9 mouse cellular contexts compared by ENCODE assay signal in the genomic region with DNA sequence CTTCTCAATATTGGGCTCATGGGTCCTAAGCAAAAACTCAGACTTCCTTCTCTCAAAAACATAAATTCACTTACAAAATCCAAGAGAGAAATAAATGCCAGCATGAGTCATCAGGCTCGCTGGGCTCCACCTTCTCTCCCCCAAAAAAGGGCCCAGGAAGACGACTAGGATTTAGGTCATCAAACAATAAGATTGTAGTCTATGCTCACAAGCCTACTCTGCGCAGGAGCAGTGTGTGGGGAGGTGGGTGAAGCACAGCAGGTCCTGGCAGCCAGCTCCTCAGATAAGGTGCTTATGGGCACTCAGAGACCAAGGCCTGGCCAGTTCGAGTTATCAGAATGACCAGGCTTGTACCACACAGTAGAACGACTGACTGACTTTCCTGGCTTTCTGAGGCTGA. TPM values are rescaled to one million over a fixed set of nuclear protein-coding genes. Genes with fewer than 3 reads are reported as not detected.
DNase-seq lines count a peak whose midpoint lies in the region; ATAC-seq and TF ChIP-seq lines count a peak whose summit lies in the region.
"Had no signal": no experiment of that assay in that cellular context is flagged by ENCODE, and none has a peak within 500 bp of the region (broad histone marks: within the 10 kb centered on the region; RNA-seq: fewer than 3 reads in every experiment).

No protein-coding gene starts in this region.

- no peak for TF ChIP-seq CTCF in intestine, postnatal 0 days (IDR thresholded peaks at IDR 0.05; ENCODE audit: low read depth)
- TF ChIP-seq CTCF in E14TG2a.4 (conservative IDR thresholded peaks at IDR 0.05; ENCODE audit: low read length) = no peak
- TF ChIP-seq CTCF in cortical plate, adult 2 months (IDR thresholded peaks at IDR 0.05; ENCODE audit: extremely low read depth, insufficient read depth, low read length) = no peak

- H3K36me3 ChIP-seq in intestine, postnatal 0 days (ENCODE audit: control insufficient read depth, insufficient read depth) = peaks cover 45% of the 10 kb centered on the region
- H3K36me3 ChIP-seq in intestine, embryonic 15.5 days = peaks cover 22% of the 10 kb centered on the region
- peaks cover 75% of the 10 kb centered on the region for H3K36me3 ChIP-seq in E14TG2a.4 (ENCODE audit: insufficient read depth, low read length)
- peaks cover 62% of the 10 kb centered on the region for H3K36me3 ChIP-seq in liver, embryonic 13.5 days

- no peak overlapping the region for H3K4me3 ChIP-seq in intestine, postnatal 0 days (ENCODE audit: low read depth, low read length)
- H3K4me3 ChIP-seq in intestine, embryonic 15.5 days (replicated peaks) = no peak overlapping the region
- H3K4me3 ChIP-seq in E14TG2a.4 (replicated peaks; ENCODE audit: low read length) = peak overlapping the region; percentile 53
- H3K4me3 ChIP-seq in cortical plate, adult 2 months (ENCODE audit: insufficient read depth, low read length) = no peak overlapping the region
- no peak overlapping the region for H3K4me3 ChIP-seq in liver, embryonic 13.5 days (replicated peaks)

- H3K9me3 ChIP-seq in intestine, postnatal 0 days (ENCODE audit: control insufficient read depth) = no peaks in the 10 kb centered on the region
- no peaks in the 10 kb centered on the region for H3K9me3 ChIP-seq in intestine, embryonic 15.5 days
- no peaks in the 10 kb centered on the region for H3K9me3 ChIP-seq in E14TG2a.4 (ENCODE audit: low read length)
- H3K9me3 ChIP-seq in liver, embryonic 13.5 days (replicated peaks) = no peaks in the 10 kb centered on the region

- ATAC-seq in intestine, postnatal 0 days = no peak
- ATAC-seq in intestine, embryonic 15.5 days = no peak
- no peak for ATAC-seq in liver, embryonic 13.5 days (ENCODE audit: low read depth)
- ATAC-seq in inflammation-experienced regulatory T-cells, adult 6 months = no peak

- H3K9ac ChIP-seq in intestine, postnatal 0 days (ENCODE audit: low read depth, low read length) = no peak overlapping the region
- H3K9ac ChIP-seq in intestine, embryonic 15.5 days = no peak overlapping the region
- no peak overlapping the region for H3K9ac ChIP-seq in liver, embryonic 13.5 days

- DNase-seq in liver, embryonic 13.5 days = no peak
- DNase-seq in spleen, postnatal 10 days (ENCODE audit: low spot score in 2 of 2) = no peak
- no peak for DNase-seq in B cell, adult 2 months
- DNase-seq: lung, postnatal 4 days had no signal

- 53% methylated on average over 5 of the region's 5 CpGs for WGBS in intestine, postnatal 0 days
- 74% methylated on average over 5 of the region's 5 CpGs for WGBS in intestine, embryonic 15.5 days
- 32% methylated on average over 5 of the region's 5 CpGs for WGBS in liver, embryonic 13.5 days (ENCODE audit: insufficient replicate concordance)

- H3K27me3 ChIP-seq in intestine, postnatal 0 days (replicated peaks; ENCODE audit: control insufficient read depth, insufficient read depth, low read length) = no peaks in the 10 kb centered on the region
- no peaks in the 10 kb centered on the region for H3K27me3 ChIP-seq in intestine, embryonic 15.5 days (replicated peaks)
- H3K27me3 ChIP-seq in E14TG2a.4 (ENCODE audit: insufficient read depth, low read length) = no peaks in the 10 kb centered on the region
- H3K27me3 ChIP-seq in liver, embryonic 13.5 days = no peaks in the 10 kb centered on the region

- H3K4me2 ChIP-seq in intestine, postnatal 0 days (replicated peaks; ENCODE audit: low read depth) = no peak overlapping the region
- H3K4me2 ChIP-seq in intestine, embryonic 15.5 days (replicated peaks) = no peak overlapping the region
- H3K4me2 ChIP-seq in liver, embryonic 13.5 days = no peak overlapping the region

- H3K27ac ChIP-seq in intestine, postnatal 0 days (ENCODE audit: low read depth, low read length) = peak overlapping the region; percentile 80
- H3K27ac ChIP-seq in intestine, embryonic 15.5 days = no peak overlapping the region
- H3K27ac ChIP-seq in cortical plate, adult 2 months (ENCODE audit: insufficient read depth, low read length) = peak overlapping the region; percentile 68
- H3K27ac ChIP-seq in liver, embryonic 13.5 days = peak overlapping the region; percentile 80

- no peak for TF ChIP-seq POLR2A in cortical plate, adult 2 months (IDR thresholded peaks at IDR 0.05; ENCODE audit: extremely low read depth, insufficient read depth, low read length)

- peaks cover 22% of the 10 kb centered on the region for H3K4me1 ChIP-seq in intestine, postnatal 0 days (replicated peaks; ENCODE audit: control insufficient read depth, insufficient read depth, low read length)
- peaks cover 31% of the 10 kb centered on the region for H3K4me1 ChIP-seq in intestine, embryonic 15.5 days (replicated peaks)
- peaks cover 95% of the 10 kb centered on the region for H3K4me1 ChIP-seq in E14TG2a.4 (replicated peaks; ENCODE audit: low read depth, low read length)
- H3K4me1 ChIP-seq in cortical plate, adult 2 months (ENCODE audit: control insufficient read depth, insufficient read depth, low read length) = peaks cover 26% of the 10 kb centered on the region
- peaks cover 59% of the 10 kb centered on the region for H3K4me1 ChIP-seq in liver, embryonic 13.5 days (replicated peaks)

RNA-seq across cellular contexts. Expression of a gene that starts 6.7 kb away (rescaled TPM):
- polyA plus RNA-seq in intestine, postnatal 0 days (2015; fragmentation: Nextera tagmentation; extraction: Ambion mirVana) = 0.44 and 0.65 TPM in 2 replicates
- polyA plus RNA-seq in intestine, embryonic 15.5 days (2015; fragmentation: Nextera tagmentation; extraction: Ambion mirVana) = 0.40 and 0.54 TPM in 2 replicates
- 0.19 TPM in 1 of 2 replicates, not detected in the other for polyA plus RNA-seq in cortical plate, adult 2 months (2012; rRNA removed)
- polyA plus RNA-seq in liver, embryonic 13.5 days (2015; fragmentation: Nextera tagmentation; extraction: Ambion mirVana) = 0.17 and 0.43 TPM in 2 replicates
- polyA plus RNA-seq in inflammation-experienced regulatory T-cells, adult 6 months (2017; shearing (Covaris generic)) = 1 to 10 TPM in 1 of 3 experiments, not detected in 2; 1.1 TPM

RNA-seq across cellular contexts. Expression of a gene that starts 8.1 kb away (rescaled TPM):
- 11.8 and 12.3 TPM in 2 replicates for polyA plus RNA-seq in intestine, postnatal 0 days (2015; fragmentation: Nextera tagmentation; extraction: Ambion mirVana)
- polyA plus RNA-seq in intestine, embryonic 15.5 days (2015; fragmentation: Nextera tagmentation; extraction: Ambion mirVana) = 48.2 and 51.9 TPM in 2 replicates
- polyA plus RNA-seq in cortical plate, adult 2 months (2012; rRNA removed) = 64.4 and 65.2 TPM in 2 replicates
- polyA plus RNA-seq in liver, embryonic 13.5 days (2015; fragmentation: Nextera tagmentation; extraction: Ambion mirVana) = 20.9 and 23.8 TPM in 2 replicates
- 10 to 100 TPM in 2 of 3 experiments, 1 to 10 TPM in 1; 7.0 to 12.4 (median 12.4) TPM for polyA plus RNA-seq in inflammation-experienced regulatory T-cells, adult 6 months (2017; shearing (Covaris generic))

RNA-seq across cellular contexts. Expression of a gene that starts 16.3 kb away (rescaled TPM):
- 9.8 and 10.0 TPM in 2 replicates for polyA plus RNA-seq in intestine, postnatal 0 days (2015; fragmentation: Nextera tagmentation; extraction: Ambion mirVana)
- polyA plus RNA-seq in intestine, embryonic 15.5 days (2015; fragmentation: Nextera tagmentation; extraction: Ambion mirVana) = 2.7 and 3.2 TPM in 2 replicates
- polyA plus RNA-seq in cortical plate, adult 2 months (2012; rRNA removed) = 3.3 and 3.7 TPM in 2 replicates
- 1.6 and 1.7 TPM in 2 replicates for polyA plus RNA-seq in liver, embryonic 13.5 days (2015; fragmentation: Nextera tagmentation; extraction: Ambion mirVana)
- polyA plus RNA-seq in inflammation-experienced regulatory T-cells, adult 6 months (2017; shearing (Covaris generic)) = 10 to 100 TPM; 27.4 to 48.6 (median 29.4) TPM

RNA-seq across cellular contexts. Expression of a gene that starts 17.7 kb away (rescaled TPM):
- polyA plus RNA-seq in intestine, postnatal 0 days (2015; fragmentation: Nextera tagmentation; extraction: Ambion mirVana) = 62.2 and 62.7 TPM in 2 replicates
- 26.1 and 26.3 TPM in 2 replicates for polyA plus RNA-seq in intestine, embryonic 15.5 days (2015; fragmentation: Nextera tagmentation; extraction: Ambion mirVana)
- 196 and 207 TPM in 2 replicates for polyA plus RNA-seq in cortical plate, adult 2 months (2012; rRNA removed)
- 18.8 and 20.5 TPM in 2 replicates for polyA plus RNA-seq in liver, embryonic 13.5 days (2015; fragmentation: Nextera tagmentation; extraction: Ambion mirVana)
- 10 to 100 TPM; 24.7 to 54.7 (median 48.7) TPM for polyA plus RNA-seq in inflammation-experienced regulatory T-cells, adult 6 months (2017; shearing (Covaris generic))

RNA-seq across cellular contexts. Expression of a gene that starts 28.1 kb away (rescaled TPM):
- polyA plus RNA-seq in intestine, postnatal 0 days (2015; fragmentation: Nextera tagmentation; extraction: Ambion mirVana) = 0.09 and 0.20 TPM in 2 replicates
- 0.11 TPM in 2 replicates for polyA plus RNA-seq in intestine, embryonic 15.5 days (2015; fragmentation: Nextera tagmentation; extraction: Ambion mirVana)
- polyA plus RNA-seq in cortical plate, adult 2 months (2012; rRNA removed) = 0.17 and 0.62 TPM in 2 replicates
- polyA plus RNA-seq in liver, embryonic 13.5 days (2015; fragmentation: Nextera tagmentation; extraction: Ambion mirVana) = not detected in 2 replicates
- polyA plus RNA-seq in inflammation-experienced regulatory T-cells, adult 6 months (2017; shearing (Covaris generic)) = not detected
